Mouse (Mus musculus) left cerebral cortex, adult 11 months (tissue): ENCODE measurements around the gene Mcub.

Experiments used
- DNase-seq: peaks from one replicate; pipeline ENCODE4 v3.0.0; 2022; ENCODE audit warnings: low spot score

The Mcub gene

DNA sequence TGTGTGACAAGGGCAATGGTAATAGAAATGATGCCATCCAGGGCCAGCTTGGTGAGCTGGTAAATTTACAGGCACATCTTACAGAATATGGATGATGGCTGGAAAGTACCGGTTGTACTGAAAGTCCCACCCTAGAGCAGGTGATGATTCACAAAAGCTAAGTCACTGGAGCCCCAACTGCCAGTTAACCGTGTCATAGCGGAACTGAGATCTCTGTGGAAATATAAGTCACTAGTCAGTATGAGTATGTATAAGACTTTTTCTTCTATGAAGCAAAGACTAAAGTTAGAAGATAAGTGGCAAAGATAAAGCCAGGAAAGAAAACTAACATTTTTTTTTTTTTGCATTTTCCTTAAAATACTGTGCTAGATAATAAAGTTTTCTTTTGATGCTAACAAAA is 76.9 kb downstream of the Mcub start:
- no peak for DNase-seq

DNA sequence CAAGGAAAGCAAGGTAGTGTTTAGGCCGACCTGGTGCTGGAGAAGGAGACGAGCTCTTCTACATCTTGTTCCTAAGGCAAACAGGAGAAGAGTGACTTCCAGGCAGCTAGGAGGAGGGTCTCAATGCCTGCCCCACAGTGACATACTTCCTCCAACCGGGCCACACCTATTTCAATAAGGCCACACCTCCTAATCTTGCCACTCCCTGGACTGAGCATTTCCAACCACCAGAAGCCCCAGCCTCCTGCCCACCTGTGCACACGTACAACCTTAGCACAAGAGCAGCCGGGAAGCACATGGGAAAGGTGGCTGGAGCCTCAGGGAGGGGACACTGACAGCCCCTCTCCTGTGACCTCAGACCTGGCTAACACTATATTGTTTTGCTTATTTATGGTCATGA is 78.0 kb downstream of the Mcub start:
- DNase-seq = no peak

DNA sequence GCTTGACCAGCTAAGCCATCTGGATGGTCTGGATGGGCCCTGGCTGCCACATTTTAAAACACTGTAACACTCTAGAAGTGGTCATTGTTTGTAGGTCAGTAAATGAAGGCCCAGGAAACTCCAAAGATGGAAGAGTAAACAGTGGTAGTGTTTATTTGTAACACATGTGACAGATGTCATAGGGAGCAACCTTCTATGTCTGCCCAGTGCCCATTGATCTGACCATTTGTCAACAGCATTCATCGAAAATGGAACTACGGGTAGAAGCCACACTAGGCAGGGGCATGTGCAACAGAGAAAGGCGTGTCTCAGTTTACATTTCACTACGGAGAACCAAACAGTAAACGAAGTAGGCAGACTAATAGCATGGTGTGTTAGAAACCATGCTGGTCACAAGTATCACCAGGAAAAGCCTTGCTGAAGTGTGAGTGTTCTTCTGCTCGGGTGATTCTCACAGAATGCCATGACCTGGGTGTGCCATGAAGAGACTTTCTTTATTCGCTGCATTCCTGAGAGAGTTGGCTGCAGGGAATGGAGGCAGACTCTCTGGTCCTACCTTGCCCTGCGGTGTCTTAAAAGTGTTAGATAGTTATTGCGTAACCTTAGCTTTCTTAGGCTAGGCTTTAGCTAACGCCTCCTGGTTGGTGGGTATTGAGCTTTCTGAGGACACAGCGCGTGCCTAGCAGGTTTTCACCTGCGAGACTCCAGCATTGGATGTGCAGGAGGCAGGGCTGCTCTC is 82.1 kb downstream of the Mcub start:
- no peak for DNase-seq

DNA sequence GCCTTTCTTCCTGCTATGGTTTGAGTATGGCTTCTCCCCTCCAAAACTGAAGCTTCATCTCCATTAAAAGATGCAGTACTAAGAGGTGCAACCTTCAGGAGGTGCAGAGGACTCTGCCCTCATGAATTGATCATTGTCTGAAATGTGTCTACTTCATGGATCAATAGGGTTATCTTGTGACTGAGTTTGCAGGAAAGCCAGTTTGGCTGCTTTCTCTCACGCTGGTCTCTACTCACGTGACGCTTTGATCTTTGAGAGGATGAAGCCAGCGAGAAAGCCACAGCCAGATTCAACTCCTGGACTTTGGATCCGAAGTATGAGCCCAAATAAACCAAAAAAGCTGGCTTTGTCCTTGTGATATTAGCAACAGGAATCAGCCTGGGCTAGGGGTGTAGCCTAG is 83.6 kb downstream of the Mcub start:
- no peak for DNase-seq

DNA sequence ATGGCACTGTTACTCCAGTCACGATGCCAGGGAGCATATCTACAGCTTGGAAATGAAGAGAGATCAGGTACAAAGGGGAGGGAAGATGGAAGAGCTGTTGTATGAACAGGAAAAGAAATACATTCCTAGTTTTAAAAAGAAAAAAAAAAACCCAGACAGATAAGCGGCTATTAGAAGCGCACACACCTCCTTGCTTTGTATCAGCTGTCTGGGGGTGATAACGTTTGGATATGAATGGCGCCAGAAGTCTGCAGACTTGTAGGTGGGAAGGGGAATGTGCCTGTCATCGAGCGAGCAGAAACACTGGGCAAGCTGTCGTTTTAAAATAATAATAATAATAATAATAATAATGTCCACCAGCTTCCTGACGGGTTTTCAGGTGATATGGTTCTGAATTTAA is 84.4 kb downstream of the Mcub start:
- DNase-seq = no peak

DNA sequence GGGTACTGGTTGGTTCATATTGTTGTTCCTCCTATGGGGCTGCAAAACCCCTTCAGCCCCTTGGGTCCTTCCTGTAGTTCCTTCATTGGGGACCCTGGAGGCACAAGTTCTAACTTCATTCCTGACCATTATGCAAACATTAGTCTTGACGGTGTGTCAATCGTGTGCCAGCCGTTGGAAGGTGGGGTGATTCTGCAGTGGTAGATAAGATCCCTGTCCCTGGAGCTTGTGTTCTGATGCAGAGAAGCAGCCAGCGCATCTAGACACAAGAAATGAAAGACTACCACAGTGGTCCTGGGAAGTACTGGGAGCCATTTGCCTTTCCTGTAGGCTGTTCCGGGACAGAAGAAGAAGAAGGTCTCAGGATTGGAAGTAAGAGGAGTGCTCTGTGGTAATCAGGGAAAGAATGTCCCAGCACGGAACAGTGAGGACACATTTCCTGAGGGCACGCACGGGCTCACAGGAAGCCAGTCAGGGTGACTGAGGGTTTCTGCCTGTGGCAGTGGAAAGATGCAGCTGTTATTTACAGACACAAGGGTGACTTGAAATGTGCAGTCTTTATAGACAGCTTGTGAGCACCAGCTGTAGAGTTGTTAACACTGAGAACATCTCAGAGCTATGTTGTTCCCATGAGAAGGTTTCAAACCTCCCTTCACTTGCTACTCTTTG is 88.9 kb downstream of the Mcub start:
- no peak for DNase-seq

DNA sequence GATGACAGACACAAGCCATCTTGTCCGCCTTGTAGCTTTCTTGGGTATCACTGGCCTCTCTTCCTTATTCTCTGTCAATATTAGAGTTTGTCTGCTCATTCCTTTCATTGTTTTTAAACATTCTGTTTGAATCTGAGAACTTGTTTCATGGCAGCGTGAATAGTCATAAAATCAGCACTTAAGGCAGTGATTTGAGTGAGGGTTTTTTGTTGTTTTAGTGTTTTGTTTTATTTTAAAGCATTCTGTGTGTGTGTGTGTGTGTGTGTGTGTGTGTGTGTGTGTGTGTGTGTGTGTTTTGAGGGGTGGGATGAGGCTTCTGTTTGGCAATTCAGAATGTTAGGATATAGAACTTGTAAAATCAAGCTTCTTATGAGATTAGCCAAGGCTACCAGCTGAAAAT is 90.1 kb downstream of the Mcub start:
- no peak for DNase-seq

DNA sequence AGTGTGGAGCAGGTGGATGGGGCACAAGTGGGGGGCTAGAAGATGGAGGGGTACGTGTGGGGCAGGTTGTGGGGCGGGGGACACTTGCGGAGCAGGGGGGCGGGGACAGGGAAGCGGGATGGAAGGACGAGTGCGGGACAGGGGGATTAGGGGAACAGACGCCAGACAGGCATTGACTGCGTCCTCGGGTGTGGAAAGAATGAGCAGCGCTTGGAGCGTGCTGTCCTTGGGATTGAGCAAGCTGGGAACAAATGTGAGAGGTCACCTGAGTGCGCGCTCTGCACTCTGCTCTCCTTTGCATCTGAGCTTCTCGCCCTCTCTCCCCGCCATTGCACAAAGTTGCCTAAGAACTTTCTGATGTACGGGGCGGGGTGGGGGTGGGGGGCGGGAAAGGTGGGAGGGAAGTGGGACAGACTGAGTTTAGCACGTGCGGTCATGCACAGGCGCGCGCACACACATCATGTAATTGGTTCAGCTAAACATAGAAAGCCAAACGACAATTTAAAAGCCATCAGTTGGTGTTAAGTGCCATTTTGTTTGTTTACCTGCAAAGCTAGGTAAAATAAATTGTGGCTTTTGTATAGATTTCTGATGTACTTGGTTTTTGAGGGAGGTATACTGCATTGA is 90.8 kb downstream of the Mcub start:
- DNase-seq = no peak

DNA sequence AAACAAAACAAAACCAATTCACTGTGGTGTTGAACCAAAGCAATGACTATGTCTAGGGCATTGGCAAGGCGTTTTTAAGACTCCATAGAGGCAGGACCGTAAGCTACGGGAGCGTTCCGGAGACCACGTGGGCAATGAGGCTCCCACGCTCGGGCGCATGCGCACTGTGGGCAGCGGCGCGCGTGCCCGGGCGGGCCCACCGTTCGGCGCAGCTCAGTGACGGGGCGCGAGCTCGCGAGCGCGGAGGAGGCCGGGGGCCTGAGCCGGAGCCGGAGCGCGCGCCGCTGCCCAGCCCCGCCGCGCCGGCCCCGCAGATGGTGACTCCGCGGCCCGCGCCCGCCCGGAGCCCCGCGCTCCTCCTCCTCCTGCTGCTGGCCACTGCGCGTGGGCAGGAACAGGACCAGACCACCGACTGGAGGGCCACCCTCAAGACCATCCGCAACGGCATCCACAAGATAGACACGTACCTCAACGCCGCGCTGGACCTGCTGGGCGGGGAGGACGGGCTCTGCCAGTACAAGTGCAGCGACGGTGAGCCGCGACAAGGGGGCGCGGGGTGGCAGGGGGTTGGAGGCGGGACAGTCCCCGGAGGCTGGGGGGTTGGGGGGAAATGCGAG is 91.5 kb downstream of the Mcub start, which contains the start of gene Pla2g12a:
Pla2g12a (plus strand) TSS at position 202 of the 617 bp plus-strand sequence.
- DNase-seq = peak; percentile 85

DNA sequence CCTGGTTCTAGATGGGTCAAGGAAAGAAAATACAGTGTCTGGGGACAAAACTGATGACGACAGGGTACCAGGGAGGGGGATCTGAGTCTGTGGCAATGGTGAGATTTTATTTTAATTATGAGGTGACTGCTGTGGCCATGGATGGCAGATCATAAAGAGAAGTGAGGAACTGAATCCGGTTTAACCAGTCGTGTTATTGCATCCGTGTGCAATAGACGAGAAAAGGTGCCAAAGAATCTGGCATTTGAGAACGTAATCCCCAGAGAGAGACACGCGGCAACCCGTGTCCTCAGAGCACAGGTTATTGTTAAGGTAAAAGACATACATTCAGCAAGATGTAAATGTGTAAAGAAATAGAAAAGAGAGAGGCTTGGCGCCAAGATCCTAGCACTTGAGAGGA is 92.7 kb downstream of the Mcub start:
- no peak for DNase-seq
